Mouse (Mus musculus): ENCODE results near the gene Olfr1113. TPM values are rescaled to one million over a fixed set of nuclear protein-coding genes. Genes with fewer than 3 reads are reported as not detected.
"Not testable (repeated sequence)": the region's sequence is repeated elsewhere in the genome, so short reads cannot be mapped to it uniquely, and the experiment has no call there.

Olfr1113 gene
- polyA plus RNA-seq (2014; fragmentation: Nextera tagmentation; extraction: Ambion mirVana), result not detected in 2 replicates

DNA sequence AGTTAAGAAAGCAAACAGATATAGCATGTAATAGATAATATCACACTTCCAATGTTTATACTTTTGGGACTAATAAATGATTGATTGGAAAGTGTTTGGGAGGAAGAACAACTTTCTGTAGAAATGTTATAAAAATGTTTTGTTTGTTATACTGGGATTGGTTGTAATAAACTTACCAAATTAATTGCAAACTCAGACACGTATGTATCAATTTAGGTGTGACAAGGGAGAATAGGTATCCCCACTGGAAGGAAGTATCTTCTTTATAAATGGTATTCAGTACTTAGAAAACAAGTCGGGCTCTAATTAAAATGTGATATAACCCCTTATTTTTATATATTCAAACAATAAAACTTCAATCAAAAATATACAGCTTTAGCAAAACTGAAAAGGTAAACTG lies at the start of gene Olfr1113:
Gene Olfr1113, plus strand, starts transcription at position 301 of the 400 bp plus-strand sequence.
- no peak within 1 kb of the TSS for H3K27ac ChIP-seq (ENCODE audit: low read depth, low read length)
- no peaks in the 10 kb centered on the region for H3K27me3 ChIP-seq (replicated peaks; ENCODE audit: control insufficient read depth, insufficient read depth, low read length)
- ATAC-seq (no peak), DNase-seq (ENCODE audit: low spot score) (no peak)
- H3K4me3 ChIP-seq (ENCODE audit: low read depth, low read length), result no peak within 1 kb of the TSS
- no peaks in the 10 kb centered on the region for H3K36me3 ChIP-seq (ENCODE audit: control insufficient read depth, insufficient read depth, low read length)
- no peaks in the 10 kb centered on the region for H3K9me3 ChIP-seq (replicated peaks; ENCODE audit: control insufficient read depth, low read length)
- 89% methylated on average over 2 of the region's 2 CpGs for WGBS
- no peak within 1 kb of the TSS for H3K9ac ChIP-seq (ENCODE audit: low read length)
- H3K4me2 ChIP-seq (ENCODE audit: low read length), result no peak within 1 kb of the TSS
- no peaks in the 10 kb centered on the region for H3K4me1 ChIP-seq (ENCODE audit: control insufficient read depth, insufficient read depth, low read length)

DNA sequence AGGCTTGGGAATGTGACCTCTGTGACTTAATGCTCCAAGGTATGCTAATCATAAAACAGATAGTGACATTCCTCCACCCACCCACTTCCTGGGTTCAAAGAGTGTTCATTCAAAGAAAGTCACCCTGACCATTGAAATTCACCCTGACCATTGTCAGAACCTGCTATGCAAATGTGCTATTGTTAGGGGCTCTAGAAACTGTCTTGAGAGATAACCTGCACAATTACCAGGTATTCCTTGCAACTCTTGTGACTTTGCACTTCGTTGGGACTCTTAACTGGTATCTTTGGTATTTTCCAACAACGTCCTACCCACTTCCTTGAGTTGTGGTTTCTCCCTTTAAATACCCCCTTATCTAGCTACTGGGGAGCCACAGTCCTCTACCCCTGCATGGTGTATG lies 41.0 kb upstream of the Olfr1113 start:
- DNase-seq (ENCODE audit: low spot score); H3K36me3 ChIP-seq (ENCODE audit: control insufficient read depth, insufficient read depth, low read length); H3K4me3 ChIP-seq (ENCODE audit: low read depth, low read length); H3K27ac ChIP-seq (ENCODE audit: low read depth, low read length); H3K4me2 ChIP-seq (ENCODE audit: low read length); H3K27me3 ChIP-seq (replicated peaks; ENCODE audit: control insufficient read depth, insufficient read depth, low read length); H3K9ac ChIP-seq (ENCODE audit: low read length); H3K9me3 ChIP-seq (replicated peaks; ENCODE audit: control insufficient read depth, low read length); ATAC-seq; H3K4me1 ChIP-seq (ENCODE audit: control insufficient read depth, insufficient read depth, low read length): not testable (repeated sequence)
- 76% methylated on average over 2 of the region's 2 CpGs for WGBS

DNA sequence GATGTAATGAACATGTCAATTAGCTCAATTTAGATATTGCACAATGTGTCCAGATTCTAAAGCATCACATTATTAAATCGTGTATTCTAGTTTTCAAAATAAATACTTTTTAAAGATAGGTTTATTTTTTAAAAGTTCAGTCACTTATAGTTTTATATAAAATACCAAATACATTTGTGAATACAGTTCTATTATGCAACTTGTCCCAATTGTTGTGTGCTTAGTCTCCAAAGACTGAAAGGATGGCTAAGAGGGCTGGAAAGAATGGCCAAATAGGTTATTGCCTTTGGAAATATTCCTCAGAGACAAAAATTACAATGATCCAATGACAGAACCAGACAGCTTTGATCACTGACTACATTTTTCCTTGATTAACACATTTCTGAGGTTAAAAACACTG lies 21.3 kb upstream of the Olfr1113 start, which contains the start of gene Olfr1112:
Gene Olfr1112, plus strand, starts transcription at position 301 of the 400 bp plus-strand sequence.
- no peaks in the 10 kb centered on the region for H3K4me1 ChIP-seq (ENCODE audit: control insufficient read depth, insufficient read depth, low read length)
- H3K27me3 ChIP-seq (replicated peaks; ENCODE audit: control insufficient read depth, insufficient read depth, low read length), result no peaks in the 10 kb centered on the region
- H3K9me3 ChIP-seq (replicated peaks; ENCODE audit: control insufficient read depth, low read length), result no peaks in the 10 kb centered on the region
- no peak within 1 kb of the TSS for H3K4me2 ChIP-seq (ENCODE audit: low read length)
- ATAC-seq (no peak), DNase-seq (ENCODE audit: low spot score) (no peak)
- no peak within 1 kb of the TSS for H3K9ac ChIP-seq (ENCODE audit: low read length)
- no peak within 1 kb of the TSS for H3K27ac ChIP-seq (ENCODE audit: low read depth, low read length)
- 91% methylated on average over 1 of the region's 1 CpGs for WGBS
- no peak within 1 kb of the TSS for H3K4me3 ChIP-seq (ENCODE audit: low read depth, low read length)
- H3K36me3 ChIP-seq (ENCODE audit: control insufficient read depth, insufficient read depth, low read length), result no peaks in the 10 kb centered on the region

DNA sequence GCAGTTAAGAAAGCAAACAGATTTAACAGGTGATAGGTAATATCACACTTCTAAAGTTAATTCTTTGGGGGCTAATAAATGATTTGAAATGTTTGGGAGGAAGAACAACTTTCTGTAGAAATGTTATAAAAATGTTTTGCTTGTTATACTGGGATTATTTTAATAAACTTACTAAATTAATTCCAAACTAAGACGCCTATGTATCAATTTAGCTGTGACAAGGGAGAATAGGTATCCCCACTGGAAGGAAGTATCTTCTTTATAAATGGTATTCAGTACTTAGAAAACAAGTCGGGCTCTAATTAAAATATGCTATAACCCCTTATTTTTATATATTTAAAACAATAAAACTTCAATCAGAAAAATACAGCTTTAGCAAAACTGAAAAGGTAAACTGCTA lies 38.9 kb downstream of the Olfr1113 start, which contains the start of gene Olfr1115:
Gene Olfr1115, plus strand, starts transcription at position 301 of the 400 bp plus-strand sequence.
- no peaks in the 10 kb centered on the region for H3K36me3 ChIP-seq (ENCODE audit: control insufficient read depth, insufficient read depth, low read length)
- DNase-seq (ENCODE audit: low spot score), result no peak
- H3K9me3 ChIP-seq (replicated peaks; ENCODE audit: control insufficient read depth, low read length), result no peaks in the 10 kb centered on the region
- no peaks in the 10 kb centered on the region for H3K4me1 ChIP-seq (ENCODE audit: control insufficient read depth, insufficient read depth, low read length)
- no peak within 1 kb of the TSS for H3K9ac ChIP-seq (ENCODE audit: low read length)
- 85% methylated on average over 2 of the region's 2 CpGs for WGBS
- no peaks in the 10 kb centered on the region for H3K27me3 ChIP-seq (replicated peaks; ENCODE audit: control insufficient read depth, insufficient read depth, low read length)
- H3K4me3 ChIP-seq (ENCODE audit: low read depth, low read length), result no peak within 1 kb of the TSS
- H3K4me2 ChIP-seq (ENCODE audit: low read length), result no peak within 1 kb of the TSS
- no peak within 1 kb of the TSS for H3K27ac ChIP-seq (ENCODE audit: low read depth, low read length)
- no peak for ATAC-seq

Small RNA genes within 50 kb of the gene (microRNA-seq; reads per million reads assigned to microRNA genes)
- gene Gm27438, result not detected

Other genes starting within 250 kb of the Olfr1113 start
- gene Olfr1099, start 248.3 kb upstream of the Olfr1113 start, polyA plus RNA-seq (2014; fragmentation: Nextera tagmentation; extraction: Ambion mirVana), result not detected in 2 replicates
- not detected in 2 replicates for gene Olfr1100, start 229.0 kb upstream of the Olfr1113 start, polyA plus RNA-seq (2014; fragmentation: Nextera tagmentation; extraction: Ambion mirVana)
- not detected in 2 replicates for gene Olfr1101, start 217.7 kb upstream of the Olfr1113 start, polyA plus RNA-seq (2014; fragmentation: Nextera tagmentation; extraction: Ambion mirVana)
- gene Olfr1102, start 210.6 kb upstream of the Olfr1113 start, polyA plus RNA-seq (2014; fragmentation: Nextera tagmentation; extraction: Ambion mirVana), result not detected in 2 replicates
- not detected in 2 replicates for gene Olfr1104, start 181.9 kb upstream of the Olfr1113 start, polyA plus RNA-seq (2014; fragmentation: Nextera tagmentation; extraction: Ambion mirVana)
- gene Olfr1105, start 172.4 kb upstream of the Olfr1113 start, polyA plus RNA-seq (2014; fragmentation: Nextera tagmentation; extraction: Ambion mirVana), result not detected in 2 replicates
- not detected in 2 replicates for gene Olfr1106, start 156.7 kb upstream of the Olfr1113 start, polyA plus RNA-seq (2014; fragmentation: Nextera tagmentation; extraction: Ambion mirVana)
- gene Olfr1107, start 133.2 kb upstream of the Olfr1113 start, polyA plus RNA-seq (2014; fragmentation: Nextera tagmentation; extraction: Ambion mirVana), result not detected in 2 replicates
- not detected in 2 replicates for gene Olfr1109, start 113.0 kb upstream of the Olfr1113 start, polyA plus RNA-seq (2014; fragmentation: Nextera tagmentation; extraction: Ambion mirVana)
- not detected in 2 replicates for gene Olfr259, start 94.4 kb upstream of the Olfr1113 start, polyA plus RNA-seq (2014; fragmentation: Nextera tagmentation; extraction: Ambion mirVana)
- not detected in 2 replicates for gene Olfr1110, start 68.7 kb upstream of the Olfr1113 start, polyA plus RNA-seq (2014; fragmentation: Nextera tagmentation; extraction: Ambion mirVana)
- not detected in 2 replicates for gene Olfr1111, start 56.3 kb upstream of the Olfr1113 start, polyA plus RNA-seq (2014; fragmentation: Nextera tagmentation; extraction: Ambion mirVana)
- not detected in 2 replicates for gene Olfr1112, start 21.2 kb upstream of the Olfr1113 start, polyA plus RNA-seq (2014; fragmentation: Nextera tagmentation; extraction: Ambion mirVana)
- not detected in 2 replicates for gene Olfr1115, start 39.0 kb downstream of the Olfr1113 start, polyA plus RNA-seq (2014; fragmentation: Nextera tagmentation; extraction: Ambion mirVana)
- not detected in 2 replicates for gene Olfr1116, start 58.6 kb downstream of the Olfr1113 start, polyA plus RNA-seq (2014; fragmentation: Nextera tagmentation; extraction: Ambion mirVana)
- not detected in 2 replicates for gene Olfr1118, start 98.6 kb downstream of the Olfr1113 start, polyA plus RNA-seq (2014; fragmentation: Nextera tagmentation; extraction: Ambion mirVana)
- gene Olfr1120, start 145.8 kb downstream of the Olfr1113 start, polyA plus RNA-seq (2014; fragmentation: Nextera tagmentation; extraction: Ambion mirVana), result not detected in 2 replicates
- gene Olfr1121, start 160.9 kb downstream of the Olfr1113 start, polyA plus RNA-seq (2014; fragmentation: Nextera tagmentation; extraction: Ambion mirVana), result not detected in 2 replicates
- gene Olfr1122, start 176.9 kb downstream of the Olfr1113 start, polyA plus RNA-seq (2014; fragmentation: Nextera tagmentation; extraction: Ambion mirVana), result not detected in 2 replicates
- gene Olfr1123, start 207.7 kb downstream of the Olfr1113 start, polyA plus RNA-seq (2014; fragmentation: Nextera tagmentation; extraction: Ambion mirVana), result not detected in 2 replicates
- gene Olfr1124, start 221.3 kb downstream of the Olfr1113 start, polyA plus RNA-seq (2014; fragmentation: Nextera tagmentation; extraction: Ambion mirVana), result 0.09 TPM in 1 of 2 replicates, not detected in the other
- gene Olfr1126, start 245.0 kb downstream of the Olfr1113 start, polyA plus RNA-seq (2014; fragmentation: Nextera tagmentation; extraction: Ambion mirVana), result not detected in 2 replicates